Mouse (Mus musculus) ZHBTc4 (cell line): ENCODE measurements around the gene Pgam2.

Experiments
- DNase-seq: peaks from one replicate; pipeline ENCODE4 v3.0.0-alpha.2; 2011; ENCODE audit warnings: low read depth, low spot score

Gene Pgam2

DNA sequence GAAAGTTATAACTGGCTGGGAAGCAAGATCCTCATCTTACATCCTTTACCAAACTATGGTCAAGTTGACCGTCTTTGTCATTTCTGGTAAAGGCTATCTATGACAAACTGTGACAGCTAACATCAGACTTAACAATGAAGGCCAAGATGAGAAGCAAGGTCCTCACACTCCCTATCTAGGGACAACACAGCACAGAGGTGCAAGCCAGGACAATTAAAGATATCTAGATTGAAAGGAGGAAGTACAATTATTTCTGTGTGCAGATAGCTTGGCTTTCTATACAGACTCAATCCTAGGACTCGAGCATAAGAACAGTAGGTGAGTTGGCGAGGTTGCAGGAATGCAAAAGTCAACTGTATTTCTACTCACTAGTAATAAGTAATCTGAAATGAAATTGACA, 2.2 kb upstream of the Pgam2 start:
- no peak for DNase-seq

DNA sequence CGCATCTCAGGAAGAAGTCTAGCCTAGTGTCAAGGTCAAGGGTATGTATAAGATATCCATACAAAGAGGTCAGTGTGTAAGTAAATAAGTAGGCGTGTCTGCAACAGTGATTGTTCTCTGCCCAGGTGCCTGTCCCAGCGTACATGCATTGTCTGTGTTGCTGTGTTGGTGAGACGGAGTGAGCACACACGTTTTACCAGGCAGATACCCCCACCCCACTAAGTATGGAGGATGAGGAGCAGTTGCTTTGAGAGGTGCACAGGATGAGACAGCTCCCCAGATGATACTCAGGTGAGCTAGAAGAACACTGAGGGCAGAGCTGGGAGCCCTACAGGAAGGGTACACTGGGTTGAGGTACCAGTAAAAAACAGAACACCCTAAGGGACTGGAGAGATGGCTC, 641 bp upstream of the Pgam2 start:
- no peak for DNase-seq

DNA sequence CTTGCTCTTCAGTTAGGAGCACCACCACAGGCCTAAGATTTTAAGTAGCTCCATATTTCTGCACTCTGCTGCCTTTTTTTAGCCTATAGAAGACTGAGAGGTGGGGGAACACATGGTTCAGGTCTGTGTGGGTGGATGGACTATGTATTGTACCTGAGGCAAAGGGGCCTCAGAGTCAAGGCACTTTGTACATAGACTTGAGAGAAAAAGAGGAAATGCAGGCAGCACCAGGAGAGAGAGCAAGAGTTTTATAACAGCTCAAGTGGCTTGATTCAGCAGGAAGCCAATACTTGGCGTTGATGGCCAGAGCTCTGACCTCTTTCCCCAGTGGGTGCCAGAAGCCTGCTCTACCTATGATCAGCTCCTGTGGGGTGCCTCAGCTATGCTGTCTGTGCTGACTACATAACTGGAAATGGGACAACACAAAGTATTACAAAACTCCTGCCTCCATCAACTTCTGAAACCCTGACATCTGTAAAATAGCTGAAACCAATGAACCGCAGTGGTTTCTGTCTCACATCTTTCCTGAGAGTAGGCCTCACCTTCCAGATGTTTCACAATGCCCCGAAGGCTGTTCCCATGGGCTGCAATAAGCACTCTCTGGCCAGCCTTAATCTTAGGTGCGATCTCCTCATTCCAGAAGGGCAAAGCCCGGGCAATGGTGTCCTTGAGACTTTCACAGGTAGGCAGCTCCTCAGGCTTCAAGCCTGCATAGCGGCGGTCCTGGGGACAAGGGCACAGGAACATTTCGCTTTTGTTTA, 896 bp downstream of the Pgam2 start:
- no peak for DNase-seq

DNA sequence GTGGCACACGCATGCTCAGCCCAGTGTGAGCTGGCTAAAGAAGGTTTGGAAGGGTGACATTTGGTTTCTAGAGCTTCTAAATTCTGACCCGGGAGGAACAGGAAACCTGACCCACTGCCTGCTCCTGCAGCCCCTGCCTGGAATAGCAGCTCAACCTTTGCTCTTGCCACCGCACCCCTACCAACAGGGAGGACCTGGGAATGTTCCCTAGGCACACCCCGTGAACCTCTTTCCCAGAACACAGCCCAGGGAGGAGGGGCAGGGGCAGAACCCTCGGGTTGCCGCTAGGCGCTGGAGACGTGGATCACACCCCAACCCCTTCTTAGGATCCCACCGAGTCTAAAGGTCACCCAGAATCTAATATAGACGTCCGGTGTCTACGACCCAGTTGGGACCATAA, 1.5 kb downstream of the Pgam2 start:
- peak; percentile 37 for DNase-seq

DNA sequence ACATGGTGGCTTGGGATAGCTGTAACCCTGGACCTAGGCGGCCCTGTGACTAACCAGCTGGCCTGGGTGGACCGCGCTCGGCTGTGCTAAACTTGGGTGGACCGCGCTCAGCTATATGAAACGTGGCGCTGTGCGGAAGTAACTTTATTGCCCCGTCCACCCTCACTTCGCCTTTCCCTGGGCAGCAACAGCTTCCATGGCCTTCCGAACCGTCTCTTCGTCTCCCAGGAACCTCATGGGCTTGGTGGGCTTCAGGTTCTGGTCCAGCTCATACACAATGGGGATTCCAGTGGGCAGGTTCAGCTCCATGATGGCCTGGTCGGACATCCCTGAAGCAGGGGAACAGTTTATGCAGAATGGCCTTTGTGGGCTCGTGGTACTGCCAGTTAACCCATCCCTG, 2.0 kb downstream of the Pgam2 start:
- no peak for DNase-seq

DNA sequence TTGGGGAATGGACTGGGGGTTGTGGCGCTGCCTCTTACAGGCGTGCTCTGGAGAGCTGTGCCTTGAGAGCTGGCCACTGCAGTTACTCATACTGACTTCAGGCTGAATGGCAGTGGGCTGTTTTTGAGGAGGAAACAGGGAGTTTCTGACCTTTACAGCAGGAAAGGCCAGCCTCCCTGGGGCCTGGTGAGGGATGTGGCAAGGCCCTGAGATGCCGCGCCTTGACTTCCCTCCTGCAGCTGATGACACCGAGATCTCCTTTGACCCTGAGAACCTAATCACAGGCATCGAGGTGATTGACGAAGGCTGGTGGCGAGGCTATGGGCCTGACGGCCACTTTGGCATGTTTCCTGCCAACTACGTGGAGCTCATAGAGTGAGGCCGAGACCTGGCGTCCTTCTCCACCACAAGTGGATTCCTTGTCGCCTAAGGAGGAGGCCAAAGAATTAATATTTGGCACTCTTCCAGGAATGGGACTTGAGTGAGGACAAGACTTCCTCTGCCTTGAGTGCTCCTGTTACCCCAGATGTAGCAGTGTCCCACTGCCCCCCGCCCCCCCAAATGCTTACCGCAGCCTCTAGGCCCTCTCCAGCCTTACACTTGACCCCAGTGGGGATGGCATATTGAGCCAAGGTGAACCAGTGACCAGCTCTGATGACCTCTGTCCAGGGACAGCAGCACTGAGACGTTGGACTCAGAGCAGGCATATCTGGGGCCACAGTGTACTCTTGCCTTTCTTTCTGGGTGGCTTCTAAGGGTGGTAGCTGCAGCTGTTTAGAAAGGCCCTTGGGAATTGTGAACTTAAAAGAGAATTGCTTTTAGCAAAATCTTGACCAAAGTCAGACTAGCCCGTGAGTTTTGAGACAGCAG, 3.7 kb downstream of the Pgam2 start:
- no peak for DNase-seq

DNA sequence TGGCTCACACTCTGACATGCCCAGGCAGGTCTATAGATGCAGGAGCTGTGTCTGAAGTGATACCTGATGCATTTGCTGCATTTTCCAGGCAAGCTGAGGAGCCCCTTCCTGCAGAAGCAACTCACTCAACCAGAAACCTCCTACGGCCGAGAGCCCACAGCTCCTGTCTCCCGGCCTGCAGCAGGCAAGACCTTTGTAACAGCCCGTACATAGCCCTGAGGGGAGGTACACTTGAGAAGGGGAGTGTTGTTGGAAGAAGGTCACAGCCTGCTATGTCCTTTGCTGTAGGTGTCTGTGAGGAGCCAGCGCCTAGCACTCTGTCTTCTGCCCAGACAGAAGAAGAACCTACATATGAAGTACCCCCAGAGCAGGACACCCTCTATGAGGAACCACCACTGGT, 5.6 kb downstream of the Pgam2 start:
- DNase-seq, result no peak

DNA sequence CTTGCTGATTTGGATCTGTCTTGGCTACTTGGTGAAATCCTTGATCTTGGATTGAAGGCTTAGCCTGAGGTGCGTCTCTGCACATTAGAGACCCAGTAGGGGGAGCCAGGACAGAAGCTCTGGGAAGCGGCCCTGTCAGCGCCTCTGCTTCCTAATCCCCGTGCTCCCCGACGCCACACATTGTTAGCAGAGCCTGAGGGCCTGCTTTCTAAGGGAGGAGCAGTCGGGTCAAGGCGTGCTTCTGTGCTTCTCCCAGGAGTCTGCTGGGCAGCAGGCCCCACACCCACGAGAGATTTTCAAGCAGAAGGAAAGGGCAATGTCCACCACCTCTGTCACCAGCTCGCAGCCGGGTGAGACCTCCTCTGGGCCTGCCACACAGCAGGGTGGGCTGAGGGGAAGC, 6.2 kb downstream of the Pgam2 start:
- DNase-seq, result peak; percentile 75

DNA sequence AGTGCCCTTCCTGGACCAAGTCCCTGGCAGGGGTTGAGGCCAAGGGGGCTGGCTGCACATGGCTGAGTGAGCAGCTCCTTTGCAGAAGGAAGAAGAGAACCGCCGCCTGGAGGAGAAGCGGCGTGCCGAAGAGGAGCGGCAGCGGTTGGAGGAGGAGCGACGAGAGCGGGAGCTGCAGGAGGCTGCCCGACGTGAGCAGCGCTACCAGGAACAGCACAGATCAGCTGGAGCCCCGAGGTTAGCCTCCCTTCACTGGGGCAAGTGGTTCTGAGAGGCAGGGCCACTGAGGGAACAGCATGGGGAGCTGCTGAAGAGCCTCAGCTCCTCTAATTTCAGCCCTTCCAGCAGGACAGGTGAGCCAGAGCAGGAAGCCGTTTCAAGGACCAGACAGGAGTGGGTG, 6.6 kb downstream of the Pgam2 start:
- DNase-seq, result peak; percentile 51

DNA sequence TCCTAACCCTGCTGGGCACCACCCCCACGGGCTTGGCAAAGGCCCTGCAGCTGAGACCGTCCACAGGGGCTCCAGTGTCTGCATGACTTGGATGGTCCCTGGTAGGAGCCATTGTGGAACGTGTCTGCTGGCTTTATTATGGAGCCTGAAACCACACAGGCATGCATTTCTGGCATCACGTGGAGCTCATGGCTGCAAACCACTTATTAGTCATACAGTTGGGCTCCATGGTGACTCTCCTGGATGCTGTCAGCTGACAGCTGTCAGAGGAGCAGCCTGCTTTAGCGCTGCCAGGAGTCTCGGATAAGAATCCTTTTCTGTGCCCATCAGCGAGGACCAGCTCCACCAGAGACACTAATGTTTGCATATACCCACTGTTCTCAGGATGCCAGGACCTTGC, 7.8 kb downstream of the Pgam2 start:
- no peak for DNase-seq

DNA sequence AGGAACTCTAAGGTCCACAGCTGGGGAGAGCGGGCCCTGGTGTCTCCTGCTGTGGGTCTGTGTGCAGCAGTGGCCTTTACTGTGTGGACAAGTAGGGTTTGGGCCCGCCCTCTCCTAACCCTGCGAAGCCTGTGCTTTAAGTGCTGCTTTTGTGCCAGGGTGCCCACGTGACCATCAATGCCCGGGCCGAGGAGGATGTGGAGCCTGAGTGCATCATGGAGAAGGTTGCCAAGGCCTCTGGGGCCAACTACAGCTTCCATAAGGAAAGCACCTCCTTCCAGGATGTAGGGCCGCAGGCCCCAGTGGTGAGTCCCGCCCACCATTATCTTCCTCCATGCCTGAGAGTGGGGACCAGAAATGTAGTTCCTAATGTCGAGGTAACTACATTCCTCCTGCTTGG, 8.2 kb downstream of the Pgam2 start:
- no peak for DNase-seq

DNA sequence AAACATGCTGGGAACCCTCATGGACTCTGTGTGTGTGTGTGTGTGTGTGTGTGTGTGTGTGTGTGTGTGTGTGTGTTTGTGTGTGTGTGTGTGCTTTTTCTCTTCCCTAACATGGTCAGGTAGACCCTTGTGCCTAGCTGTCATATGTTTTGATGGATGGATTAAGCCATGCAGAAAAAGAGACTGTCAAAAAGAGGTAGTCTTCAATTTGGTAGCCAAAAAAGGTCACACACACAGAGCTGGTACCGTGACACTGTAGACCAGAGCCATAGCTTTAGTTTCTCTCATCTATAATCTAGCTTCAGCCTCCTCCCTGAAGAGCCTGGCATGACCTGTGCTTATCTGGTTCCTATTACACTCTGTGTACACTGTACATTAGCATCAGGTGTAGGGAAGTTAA, 13.1 kb downstream of the Pgam2 start:
- no peak for DNase-seq

DNA sequence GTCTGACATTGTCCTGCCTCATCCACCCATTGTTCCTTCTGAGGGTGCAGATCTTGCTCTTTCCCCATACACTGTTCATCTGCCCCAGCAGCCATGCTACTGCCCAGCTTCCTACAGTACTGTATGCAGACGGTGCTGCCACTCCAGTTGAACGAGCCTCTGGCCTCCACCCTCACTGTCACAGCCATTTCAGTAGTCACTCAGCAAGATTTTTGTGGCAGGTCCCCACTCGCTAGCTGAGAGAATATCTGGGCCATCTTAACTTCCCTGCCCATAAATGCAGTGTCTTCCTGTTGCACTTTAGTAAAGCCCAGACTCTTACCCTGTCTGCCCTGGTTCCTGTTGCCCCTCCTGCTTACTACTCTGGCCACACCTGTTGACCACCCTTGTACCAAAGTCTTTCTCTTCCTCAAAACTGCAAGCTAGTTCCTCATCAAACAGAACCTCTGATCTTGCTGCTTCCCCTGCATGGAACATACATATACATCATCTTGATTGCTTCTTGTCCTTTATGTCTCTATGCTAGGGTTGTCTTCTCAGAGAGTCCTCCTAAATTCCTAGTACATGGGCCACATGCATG, 13.7 kb downstream of the Pgam2 start:
- DNase-seq, result no peak

DNA sequence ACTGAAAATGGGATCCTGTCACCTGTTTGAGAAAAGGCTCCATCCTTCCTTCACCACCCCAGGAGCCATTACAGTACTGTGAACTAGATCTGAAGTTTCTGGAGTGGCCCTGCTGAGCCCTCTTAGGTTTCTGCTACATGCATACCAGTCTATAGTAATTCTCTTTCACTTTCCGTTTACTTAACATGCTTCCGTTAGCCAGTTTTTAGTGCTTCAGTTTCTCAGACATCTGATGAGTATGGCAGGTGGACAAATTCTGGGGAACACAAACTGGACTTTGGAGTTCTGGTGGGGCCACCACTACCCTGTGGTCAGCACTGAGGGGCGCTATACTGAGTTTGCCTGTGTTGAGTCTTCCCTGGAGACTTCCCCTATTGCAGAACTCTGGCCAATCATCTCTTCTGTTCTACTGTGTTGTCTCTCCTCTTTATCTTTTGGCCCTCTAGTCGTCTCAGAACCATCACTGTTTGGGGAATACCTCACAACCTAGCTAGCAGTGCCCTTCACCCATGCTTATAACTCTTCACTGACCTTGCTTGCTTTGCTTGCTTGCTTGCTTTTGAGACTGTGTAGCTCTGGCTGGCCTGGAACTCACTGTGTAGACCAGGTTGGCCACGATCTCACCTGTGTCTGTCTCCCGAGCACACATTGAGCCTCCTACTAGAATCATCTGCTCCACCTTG, 14.3 kb downstream of the Pgam2 start:
- no peak for DNase-seq

DNA sequence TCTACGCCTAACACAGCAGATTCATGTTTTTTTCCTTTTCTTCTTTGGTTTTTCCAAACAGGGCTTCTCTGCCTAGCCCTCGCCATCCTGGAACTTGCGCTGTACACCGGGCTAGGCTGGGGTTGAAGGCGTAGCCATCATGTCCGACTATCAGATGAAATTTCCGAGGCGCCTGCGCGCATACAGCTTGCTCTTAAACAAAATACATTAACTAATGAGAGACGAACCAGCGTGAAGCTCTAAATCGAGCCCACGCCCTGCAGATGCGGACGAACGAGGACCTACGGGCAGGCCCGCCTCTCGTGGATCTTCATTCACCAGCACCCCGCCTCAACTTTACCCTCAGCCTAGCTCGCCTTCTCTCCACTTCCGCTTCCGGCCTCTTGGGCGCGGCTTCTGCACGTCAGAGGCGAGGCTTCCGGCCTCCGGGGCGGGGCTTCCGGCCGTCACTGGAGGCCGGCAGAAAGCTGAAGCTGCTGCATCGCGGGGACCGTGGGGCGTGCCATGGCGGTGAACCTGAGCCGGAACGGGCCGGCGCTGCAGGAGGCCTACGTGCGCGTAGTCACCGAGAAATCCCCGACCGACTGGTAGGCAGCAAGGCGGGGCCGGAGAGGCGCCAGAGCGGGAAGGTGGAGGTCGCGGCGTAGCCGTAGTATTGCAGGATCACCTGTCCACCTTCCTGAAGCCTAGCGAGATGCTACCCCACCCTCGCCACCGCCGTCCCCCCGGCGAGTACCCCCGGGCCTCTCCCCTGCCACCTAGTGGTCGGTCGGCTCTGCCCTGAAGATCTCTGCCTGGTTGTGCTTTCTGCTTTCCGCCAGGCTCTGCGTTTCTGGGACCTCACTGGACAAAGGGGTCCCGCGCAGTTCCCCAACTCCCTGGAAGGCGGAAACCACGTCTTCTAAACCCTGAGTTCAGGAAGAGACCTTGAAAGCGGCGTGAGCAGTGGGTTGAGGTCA, 15.2 kb downstream of the Pgam2 start, which contains the start of gene Dbnl:
Dbnl (plus strand) TSS at position 433 of the 959 bp plus-strand sequence.
- peak; percentile 99 for DNase-seq

DNA sequence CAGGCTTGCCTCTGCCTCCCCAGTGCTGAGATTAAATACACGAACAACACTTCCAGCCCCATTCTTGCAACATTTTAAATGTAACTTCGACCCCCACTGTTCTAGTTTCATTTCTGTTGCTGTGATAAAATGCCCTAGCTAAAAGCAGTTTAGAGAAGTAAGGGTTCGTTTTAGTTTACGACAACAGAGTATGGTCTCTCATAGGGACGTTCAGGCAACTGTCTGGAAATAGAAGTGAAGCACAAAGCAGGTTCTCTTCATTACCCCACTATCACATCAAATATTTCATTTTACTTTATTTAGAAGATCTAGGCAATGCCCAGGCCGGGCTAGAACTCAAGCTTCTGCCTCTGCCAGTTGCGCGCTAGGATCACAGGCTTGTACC, 15.9 kb downstream of the Pgam2 start:
- no peak for DNase-seq

DNA sequence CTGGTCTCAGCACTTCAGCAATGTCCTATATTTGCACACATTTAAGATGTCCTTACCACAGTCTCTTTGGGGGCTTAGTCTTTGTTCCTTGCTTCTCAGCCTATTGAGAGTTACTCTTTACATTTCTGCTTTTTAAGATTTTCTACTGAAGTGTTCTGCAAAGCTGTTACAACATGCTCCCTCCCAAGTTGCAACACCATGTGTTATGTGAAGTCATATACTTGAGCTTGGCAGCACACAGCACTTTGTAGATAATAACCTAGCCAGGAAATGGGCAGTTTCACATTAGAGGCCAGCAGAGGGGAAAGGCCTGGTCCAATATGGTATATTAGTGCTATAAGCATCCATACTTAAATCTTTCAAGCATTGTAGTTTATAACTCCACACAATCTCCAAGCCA, 17.8 kb downstream of the Pgam2 start:
- no peak for DNase-seq

DNA sequence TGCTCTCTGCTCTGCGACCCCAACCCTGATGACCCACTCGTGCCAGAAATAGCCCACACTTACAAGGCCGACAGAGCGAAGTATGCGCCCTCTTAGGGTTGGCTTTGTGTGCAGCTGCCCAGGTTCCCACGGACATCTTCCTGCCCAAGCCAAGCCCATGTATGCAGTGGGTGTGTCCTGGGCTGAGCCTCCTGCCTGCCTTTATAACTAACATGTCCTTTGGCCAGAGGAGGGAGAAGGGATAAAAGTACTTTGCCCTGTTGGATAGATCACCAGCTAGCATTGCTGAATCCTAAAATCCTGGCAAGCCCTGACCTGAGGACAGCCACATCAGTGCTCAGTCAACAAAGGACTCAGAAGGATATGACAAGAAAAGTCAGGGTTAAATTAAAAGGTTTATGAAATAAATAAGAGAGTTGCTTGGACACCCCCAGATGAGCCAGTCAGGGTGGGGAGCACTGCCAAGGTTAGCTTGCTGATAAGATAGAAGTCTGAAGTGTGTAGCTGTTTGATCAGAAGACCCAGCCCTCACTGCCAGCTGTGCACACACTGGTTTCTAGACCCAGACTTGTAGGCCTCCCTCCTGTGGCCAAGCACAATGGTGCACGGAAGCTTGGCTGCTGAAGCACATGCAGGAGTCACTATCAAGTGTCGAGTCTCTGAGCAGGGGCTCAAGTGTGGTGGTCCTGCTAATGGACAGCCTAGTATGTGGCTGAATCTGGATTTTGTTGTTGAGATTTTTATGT, 21.2 kb downstream of the Pgam2 start:
- DNase-seq, result peak; percentile 52

DNA sequence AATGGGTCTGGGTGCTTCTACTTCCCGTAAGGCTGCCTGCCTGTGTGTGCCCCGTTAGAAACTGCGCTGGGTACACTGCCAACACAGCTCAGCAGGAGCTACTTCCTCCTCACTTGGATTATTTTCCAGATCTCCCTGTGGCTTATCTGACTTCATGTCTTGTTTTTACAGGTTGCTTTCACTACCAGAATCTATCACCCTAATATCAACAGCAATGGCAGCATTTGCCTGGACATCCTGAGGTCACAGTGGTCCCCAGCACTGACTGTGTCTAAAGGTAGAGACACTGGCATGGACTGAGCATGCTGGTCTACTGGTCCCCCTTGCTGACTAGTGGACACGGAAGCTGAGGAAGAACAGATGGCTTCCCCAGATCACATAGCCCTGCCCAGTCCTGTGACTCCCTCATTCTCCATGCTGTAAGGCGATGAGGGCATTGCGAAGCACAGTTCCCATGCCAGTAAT, 23.5 kb downstream of the Pgam2 start:
- DNase-seq, result no peak

DNA sequence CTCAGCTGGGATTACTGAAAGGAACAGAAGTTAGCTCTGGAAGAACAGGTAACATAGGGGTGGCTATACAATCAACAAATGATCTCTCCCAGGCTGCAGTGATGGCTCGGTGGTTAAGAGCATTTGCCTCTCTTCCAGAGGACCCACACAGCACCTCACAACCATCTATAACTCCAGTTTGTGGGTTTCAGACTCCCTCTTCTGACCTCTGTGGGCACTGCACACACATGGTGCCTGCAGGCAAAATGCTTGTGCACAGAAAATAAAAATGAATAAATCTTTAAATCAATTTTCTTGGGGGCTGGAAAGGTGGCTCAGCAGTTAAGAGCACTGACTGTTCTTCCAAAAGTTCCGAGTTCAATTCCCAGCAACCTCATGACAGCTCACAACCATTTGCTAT, 25.1 kb downstream of the Pgam2 start:
- peak; percentile 58 for DNase-seq
